Mouse (Mus musculus) heart, adult 2 months (tissue): ENCODE measurements around the gene Zdhhc4. TPM values are rescaled to one million over a fixed set of nuclear protein-coding genes. Genes with fewer than 3 reads are reported as not detected.

Experiments used
- DNase-seq, 2 experiments: peaks; one replicate each; pipeline ENCODE4 v3.0.0; 2021
- H3K27ac ChIP-seq: fragments of 200-600 bp; 2 replicates; pipeline ENCODE4 v1.8.1; 2022
- H3K27me3 ChIP-seq: fragments of 200-500 bp; 2 replicates; pipeline ENCODE4 v1.6.1; 2012; ENCODE audit warnings: mild to moderate bottlenecking, low read length, inconsistent platforms, mixed read lengths; ENCODE audit not compliant: control insufficient read depth, insufficient read depth
- H3K36me3 ChIP-seq: fragments of 200-500 bp; 2 replicates; pipeline ENCODE4 v1.6.1; 2012; ENCODE audit warnings: low read length, inconsistent platforms; ENCODE audit not compliant: control insufficient read depth, insufficient read depth
- H3K4me1 ChIP-seq: fragments of 200-500 bp; 2 replicates; pipeline ENCODE4 v1.6.1; 2011; ENCODE audit warnings: low read length; ENCODE audit not compliant: control insufficient read depth, insufficient read depth
- H3K4me3 ChIP-seq: fragments of 200-600 bp; 2 replicates; pipeline ENCODE4 v1.8.1; 2022
- H3K79me2 ChIP-seq: fragments of 200-500 bp; replicated peaks from 2 replicates; pipeline ENCODE4 v1.6.1; 2012; ENCODE audit warnings: mild to moderate bottlenecking, inconsistent platforms, low read length, moderate library complexity, mixed read lengths; ENCODE audit not compliant: control insufficient read depth, insufficient read depth
- H3K9ac ChIP-seq: fragments of 200-500 bp; 2 replicates; pipeline ENCODE4 v1.6.1; 2012; ENCODE audit warnings: low read depth, mild to moderate bottlenecking, control low read depth, inconsistent platforms, low read length, mixed read lengths
- CTCF ChIP-seq: fragments of 200-600 bp; IDR thresholded peaks from 2 replicates; pipeline ENCODE4 v1.8.1; 2022; ENCODE audit warnings: antibody characterized with exemption, mild to moderate bottlenecking, moderate library complexity
- EP300 ChIP-seq: fragments of 200-500 bp; IDR thresholded peaks from 2 replicates; pipeline ENCODE4 v1.6.1; 2011; ENCODE audit warnings: low read depth, low read length, control low read depth; ENCODE audit not compliant: insufficient read depth
- POLR2A ChIP-seq: fragments of 200-500 bp; IDR thresholded peaks from 2 replicates; pipeline ENCODE4 v1.6.1; 2011; ENCODE audit warnings: mild to moderate bottlenecking, low read depth, low read length, control low read depth; ENCODE audit not compliant: insufficient read depth
- WGBS: fragments of 180-500 bp; shearing (Covaris S2); methylation state at CpG from one replicate; pipeline ENCODE4 v1.1.7; 2018; 5-methylcytosine and 5-hydroxymethylcytosine counted together
- intact Hi-C: fragments of 180-260 bp; cut with DNase I; formaldehyde crosslinking; loops from one replicate; pipeline ENCODE4 v1.15.1; 2025
- polyA plus RNA-seq: library from polyadenylated mRNA; depleted of rRNA; stranded (reverse); fragments of >200 nt; gene quantifications from 2 replicates; pipeline ENCODE4 v1.2.3, GENCODE M21; 2012
- total RNA-seq, 2 experiments: library from RNA; stranded (reverse); gene quantifications; 2 replicates each; pipeline ENCODE4 v1.2.3; 2021

Zdhhc4 gene
- total and polyA plus RNA-seq, 3 experiments = 26.6 to 48.4 (median 26.7) TPM

GRCm38 (mm10) chr5:143314730-143315513, 14.1 kb downstream of the Zdhhc4 start, which contains the start of gene E130309D02Rik:
Gene E130309D02Rik, minus strand, starts transcription at chr5:143315360.
- H3K27me3 ChIP-seq = no peaks in the 10 kb centered on the region
- peak within 1 kb of the TSS; percentile 92 for H3K27ac ChIP-seq
- peaks cover 7% of the 10 kb centered on the region for H3K4me1 ChIP-seq
- peak within 1 kb of the TSS; percentile 81 for H3K4me3 ChIP-seq
- intact Hi-C loops = loop anchor here (1.0 to 5.0 kb wide), 4 partner anchors 14 to 1852 kb away; partner anchors contain the start of genes Cpsf4, Kdelr2, Ptcd1 and Rbak
- peak within 1 kb of the TSS; percentile 97 for H3K9ac ChIP-seq
- under 1% methylated on average over 101 of the region's 101 CpGs for WGBS
- H3K79me2 ChIP-seq = peaks cover 3% of the 10 kb centered on the region; the same call in 1 of the 2 replicates
- H3K36me3 ChIP-seq = peaks cover 2% of the 10 kb centered on the region; the same call in 1 of the 2 replicates
- peak; percentile 93 to 96 for DNase-seq
- peak; percentile 40; the same call in 1 of the 2 replicates for TF ChIP-seq POLR2A
- no peak for TF ChIP-seq EP300
- peak; percentile 88 for TF ChIP-seq CTCF

- no peak for DNase-seq
- H3K79me2 ChIP-seq = peaks cover 3% of the 10 kb centered on the region; the same call in 1 of the 2 replicates
- H3K9ac ChIP-seq = peak overlapping the region; percentile 97
- TF ChIP-seq CTCF = no peak
- peak overlapping the region; percentile 92 for H3K27ac ChIP-seq
- intact Hi-C loops = loop anchor here (5.0 kb wide), 2 partner anchors 88 to 1853 kb away; partner anchors contain the start of genes Cpsf4, Kdelr2 and Ptcd1
- peaks cover 7% of the 10 kb centered on the region for H3K4me1 ChIP-seq
- no peaks in the 10 kb centered on the region for H3K27me3 ChIP-seq
- H3K36me3 ChIP-seq = peaks cover 2% of the 10 kb centered on the region; the same call in 1 of the 2 replicates
- peak overlapping the region; percentile 81 for H3K4me3 ChIP-seq
- 5% methylated on average over 16 of the region's 16 CpGs for whole genome bisulfite sequencing
Measured at GRCm38 (mm10) chr5:143314183-143314729, 14.8 kb downstream of the Zdhhc4 start.

- H3K36me3 ChIP-seq = peaks cover 2% of the 10 kb centered on the region; the same call in 1 of the 2 replicates
- no peak for TF ChIP-seq POLR2A
- TF ChIP-seq CTCF = peak; percentile 94
- 56% methylated on average over 8 of the region's 8 CpGs for WGBS
- intact Hi-C loops = loop anchor here (5.0 kb wide), 2 partner anchors 90 to 1855 kb away; partner anchors contain the start of genes Cpsf4, Kdelr2 and Ptcd1
- H3K27me3 ChIP-seq = no peaks in the 10 kb centered on the region
- H3K4me3 ChIP-seq = no peak overlapping the region
- H3K9ac ChIP-seq = no peak overlapping the region
- no peak overlapping the region for H3K27ac ChIP-seq
- H3K79me2 ChIP-seq = peaks cover 5% of the 10 kb centered on the region; the same call in 1 of the 2 replicates
- peaks cover 7% of the 10 kb centered on the region for H3K4me1 ChIP-seq
- peak; percentile 66 to 84 for DNase-seq
Measured at GRCm38 (mm10) chr5:143311886-143312285, 17.2 kb downstream of the Zdhhc4 start.

- Histone ChIP-seq H3K4me1 (peaks cover 6% of the 10 kb centered on the region), H3K36me3 (peaks cover 2% of the 10 kb centered on the region; the same call in 1 of the 2 replicates), H3K27ac (no peak overlapping the region), H3K9ac (no peak overlapping the region), H3K27me3 (no peaks in the 10 kb centered on the region), H3K4me3 (no peak overlapping the region), H3K79me2 (peaks cover 5% of the 10 kb centered on the region)
- no peak for DNase-seq
- WGBS = 96% methylated on average over 7 of the region's 7 CpGs
- intact Hi-C loops = loop anchor here (5.0 kb wide), 3 partner anchors 38 to 1857 kb away; partner anchors contain the start of genes Cpsf4, Kdelr2, Ptcd1 and Zfp316
- TF ChIP-seq CTCF = no peak
- no peak for TF ChIP-seq EP300
- no peak for TF ChIP-seq POLR2A
Measured at GRCm38 (mm10) chr5:143309916-143310315, 19.1 kb downstream of the Zdhhc4 start.

DNA sequence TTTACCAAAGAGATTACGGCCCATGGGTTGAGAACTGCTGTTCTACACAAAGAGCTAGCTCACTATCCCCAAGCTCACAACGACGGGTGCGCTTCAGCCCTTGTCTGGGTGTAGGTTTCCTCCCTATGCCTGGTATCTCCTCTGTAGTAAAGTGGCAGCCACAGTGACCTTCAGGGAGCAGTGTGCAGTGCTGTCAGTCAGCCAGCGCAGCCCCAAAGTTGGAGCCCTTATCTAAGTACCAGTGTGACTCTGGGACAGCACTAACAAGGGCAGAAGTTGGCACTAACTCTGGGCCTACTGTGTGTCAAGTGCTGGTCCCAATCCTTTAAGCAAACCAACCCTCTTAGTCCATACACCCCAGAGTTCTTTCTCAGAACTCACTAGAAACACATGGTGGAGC, 20.2 kb downstream of the Zdhhc4 start:
- peak; percentile 41 to 72 for DNase-seq
- peak overlapping the region; percentile 78 for H3K27ac ChIP-seq
- intact Hi-C loops = loop anchor here (5.0 kb wide), 1 partner anchor 37 kb away; the partner anchor contains the start of gene Zfp316

GRCm38 (mm10) chr5:143304251-143304650, 24.8 kb downstream of the Zdhhc4 start:
- TF ChIP-seq EP300 (no peak), POLR2A (no peak), CTCF (no peak)
- Histone ChIP-seq H3K27ac (no peak overlapping the region), H3K27me3 (no peaks in the 10 kb centered on the region), H3K36me3 (no peaks in the 10 kb centered on the region), H3K4me1 (no peaks in the 10 kb centered on the region), H3K9ac (no peak overlapping the region), H3K4me3 (no peak overlapping the region), H3K79me2 (peaks cover 2% of the 10 kb centered on the region)
- DNase-seq = no peak
- 84% methylated on average over 7 of the region's 7 CpGs for whole genome bisulfite sequencing
- intact Hi-C loops = no loop called here

More for the DNA sequence above, 20.2 kb downstream of the Zdhhc4 start:
- 67% methylated on average over 5 of the region's 5 CpGs for WGBS
- Histone ChIP-seq H3K36me3 (peaks cover 2% of the 10 kb centered on the region; the same call in 1 of the 2 replicates), H3K4me3 (no peak overlapping the region), H3K4me1 (peaks cover 2% of the 10 kb centered on the region; the same call in 1 of the 2 replicates), H3K9ac (no peak overlapping the region), H3K79me2 (peaks cover 5% of the 10 kb centered on the region), H3K27me3 (no peaks in the 10 kb centered on the region)
- no peak for TF ChIP-seq EP300
- no peak for TF ChIP-seq POLR2A
- no peak for TF ChIP-seq CTCF
